Mouse (Mus musculus): ENCODE results near the gene Hexim1. TPM values are rescaled to one million over a fixed set of nuclear protein-coding genes. Genes with fewer than 3 reads are reported as not detected.
A peak's percentile ranks its signal among the peaks of the same experiment; 100 is the strongest.

Hexim1 gene
- polyA plus RNA-seq, 1 experiment from 2014 or later = 3.0 TPM

DNA sequence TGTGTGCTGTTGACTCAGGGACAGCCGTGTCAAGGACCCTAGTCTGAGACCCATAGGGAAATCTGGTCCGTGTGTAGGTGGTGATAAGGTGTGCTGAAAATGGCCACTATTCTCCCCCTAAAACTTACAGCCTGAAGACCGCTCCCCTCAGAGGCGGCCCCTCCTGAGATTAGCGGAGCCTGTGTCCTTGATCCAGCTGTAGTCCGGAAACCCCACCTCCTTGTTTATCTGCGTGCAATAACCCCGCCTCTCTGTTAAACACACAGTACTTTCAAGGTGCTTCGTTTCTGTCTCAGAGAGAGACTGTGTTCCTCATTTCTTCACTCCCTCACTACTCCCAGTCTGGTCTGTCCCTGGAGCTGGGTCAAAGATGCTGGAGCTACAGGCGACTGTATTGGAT lies 48.4 kb downstream of the Hexim1 start:
- no peak overlapping the region for H3K27ac ChIP-seq (replicated peaks)
- no peak overlapping the region; the same call in 1 of the 2 replicates for H3K4me3 ChIP-seq
- H3K36me3 ChIP-seq = no peaks in the 10 kb centered on the region
- ATAC-seq (ENCODE audit: extremely low read depth, insufficient number of reproducible peaks, low FRiP score, low TSS enrichment) = no peak
- H3K4me1 ChIP-seq = peaks cover 8% of the 10 kb centered on the region
- H3K27me3 ChIP-seq (replicated peaks) = peaks cover 26% of the 10 kb centered on the region
- 0 out of 2 replicates have a peak overlapping the region, but pooled peaks have one; percentile 28 for H3K9ac ChIP-seq
- no peaks in the 10 kb centered on the region for H3K9me3 ChIP-seq
- 13% methylated on average over 10 of the region's 10 CpGs for WGBS
- peak overlapping the region; percentile 35 for H3K4me2 ChIP-seq

- Histone ChIP-seq H3K4me1 (peaks cover 25% of the 10 kb centered on the region), H3K27ac (replicated peaks) (no peak overlapping the region), H3K4me3 (no peak overlapping the region), H3K27me3 (replicated peaks) (peaks cover 71% of the 10 kb centered on the region), H3K36me3 (no peaks in the 10 kb centered on the region), H3K4me2 (no peak overlapping the region), H3K9ac (no peak overlapping the region), H3K9me3 (no peaks in the 10 kb centered on the region)
- no peak for ATAC-seq (ENCODE audit: extremely low read depth, insufficient number of reproducible peaks, low FRiP score, low TSS enrichment)
- WGBS = 25% methylated on average over 9 of the region's 9 CpGs
Observed at GRCm38 (mm10) chr11:103168690-103169390, 52.8 kb downstream of the Hexim1 start.

Other genes starting within 250 kb of the Hexim1 start
- gene Eftud2, start 235.2 kb upstream of the Hexim1 start, polyA plus RNA-seq (2015; fragmentation: Nextera tagmentation; extraction: Ambion mirVana) = 119 and 125 TPM in 2 replicates
- gene Ccdc103, start 235.0 kb upstream of the Hexim1 start, polyA plus RNA-seq (2015; fragmentation: Nextera tagmentation; extraction: Ambion mirVana) = 0.71 and 0.88 TPM in 2 replicates
- not detected in 2 replicates for gene Fam187a, start 231.1 kb upstream of the Hexim1 start, polyA plus RNA-seq (2015; fragmentation: Nextera tagmentation; extraction: Ambion mirVana)
- gene Gfap, start 215.3 kb upstream of the Hexim1 start, polyA plus RNA-seq (2015; fragmentation: Nextera tagmentation; extraction: Ambion mirVana) = 0.19 and 0.38 TPM in 2 replicates
- 7.0 and 7.3 TPM in 2 replicates for gene Kif18b, start 191.1 kb upstream of the Hexim1 start, polyA plus RNA-seq (2015; fragmentation: Nextera tagmentation; extraction: Ambion mirVana)
- 0.71 and 0.74 TPM in 2 replicates for gene C1ql1, start 169.5 kb upstream of the Hexim1 start, polyA plus RNA-seq (2015; fragmentation: Nextera tagmentation; extraction: Ambion mirVana)
- gene Nmt1, start 88.0 kb upstream of the Hexim1 start, polyA plus RNA-seq (2015; fragmentation: Nextera tagmentation; extraction: Ambion mirVana) = 39.7 and 47.3 TPM in 2 replicates
- gene Dcakd, start 87.9 kb upstream of the Hexim1 start, polyA plus RNA-seq (2015; fragmentation: Nextera tagmentation; extraction: Ambion mirVana) = 95.9 and 101 TPM in 2 replicates
- 7.8 and 8.7 TPM in 2 replicates for gene Plcd3, start 14.6 kb upstream of the Hexim1 start, polyA plus RNA-seq (2015; fragmentation: Nextera tagmentation; extraction: Ambion mirVana)
- gene Acbd4, start 14.5 kb upstream of the Hexim1 start, polyA plus RNA-seq (2015; fragmentation: Nextera tagmentation; extraction: Ambion mirVana) = 12.0 and 14.3 TPM in 2 replicates
- gene Hexim2, start 16.2 kb downstream of the Hexim1 start, polyA plus RNA-seq (2015; fragmentation: Nextera tagmentation; extraction: Ambion mirVana) = 5.7 and 6.2 TPM in 2 replicates
- 2.0 and 2.6 TPM in 2 replicates for gene Fmnl1, start 54.9 kb downstream of the Hexim1 start, polyA plus RNA-seq (2015; fragmentation: Nextera tagmentation; extraction: Ambion mirVana)
- gene 1700023F06Rik, start 92.3 kb downstream of the Hexim1 start, polyA plus RNA-seq (2015; fragmentation: Nextera tagmentation; extraction: Ambion mirVana) = not detected in 2 replicates
- gene Spata32, start 102.2 kb downstream of the Hexim1 start, polyA plus RNA-seq (2015; fragmentation: Nextera tagmentation; extraction: Ambion mirVana) = not detected in 2 replicates
- 1.8 and 1.9 TPM in 2 replicates for gene Map3k14, start 151.2 kb downstream of the Hexim1 start, polyA plus RNA-seq (2015; fragmentation: Nextera tagmentation; extraction: Ambion mirVana)
- 5.6 and 5.8 TPM in 2 replicates for gene Arhgap27, start 247.5 kb downstream of the Hexim1 start, polyA plus RNA-seq (2015; fragmentation: Nextera tagmentation; extraction: Ambion mirVana)